Mouse (Mus musculus): ENCODE measurements at regions not wholly inside any gene's neighbourhood (a gene's known extent, or its start where the extent isn't known, plus 50 kb on each side); places are given as distances from the start of the nearest gene placed in this dataset.

DNA sequence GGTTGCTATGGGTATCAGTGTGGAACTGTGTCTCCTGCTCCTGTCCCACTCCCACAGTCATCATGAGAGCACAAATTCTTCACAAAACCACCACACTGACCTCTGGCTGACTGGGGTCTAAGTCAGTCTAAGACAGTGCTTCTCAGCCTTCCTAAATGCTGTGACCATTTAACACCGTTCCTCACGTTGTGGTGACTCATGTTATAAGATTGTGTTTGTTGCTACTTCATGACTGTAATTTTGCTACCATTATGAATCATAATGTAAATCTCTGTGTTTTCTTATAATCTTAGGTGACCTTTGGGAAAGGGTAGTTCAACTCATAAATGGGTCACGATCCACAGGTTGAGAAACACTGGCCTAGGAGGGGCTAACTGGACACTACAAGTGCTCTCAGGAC is 75.7 kb upstream of the Foxn3 start:
- intact Hi-C loops (cut with DNase I) = no loop called here
- Histone ChIP-seq H3K27me3 (ENCODE audit: control insufficient read depth, insufficient read depth, low read length) (no peaks in the 10 kb centered on the region), H3K4me1 (ENCODE audit: control insufficient read depth, insufficient read depth, low read length) (no peaks in the 10 kb centered on the region), H3K79me2 (replicated peaks; ENCODE audit: control insufficient read depth, insufficient read depth, low read length) (no peaks in the 10 kb centered on the region), H3K4me3 (no peak overlapping the region), H3K27ac (no peak overlapping the region), H3K9ac (ENCODE audit: low read depth, low read length) (no peak overlapping the region), H3K36me3 (ENCODE audit: control insufficient read depth, insufficient read depth, low read length) (no peaks in the 10 kb centered on the region)
- peak in 1 of 2 experiments; percentile 5 for DNase-seq
- TF ChIP-seq POLR2A (IDR thresholded peaks at IDR 0.05; ENCODE audit: insufficient read depth, low read depth, low read length) = no peak
- no peak for TF ChIP-seq EP300 (IDR thresholded peaks at IDR 0.05; ENCODE audit: insufficient read depth, low read depth, low read length)
- 82% methylated on average over 3 of the region's 3 CpGs for WGBS

GRCm38 (mm10) chr12:99637986-99638385 is 74.6 kb upstream of the Foxn3 start:
- Histone ChIP-seq H3K36me3 (ENCODE audit: control insufficient read depth, insufficient read depth, low read length) (no peaks in the 10 kb centered on the region), H3K9ac (ENCODE audit: low read depth, low read length) (no peak overlapping the region), H3K27ac (no peak overlapping the region), H3K4me1 (ENCODE audit: control insufficient read depth, insufficient read depth, low read length) (no peaks in the 10 kb centered on the region), H3K4me3 (no peak overlapping the region), H3K27me3 (ENCODE audit: control insufficient read depth, insufficient read depth, low read length) (no peaks in the 10 kb centered on the region), H3K79me2 (replicated peaks; ENCODE audit: control insufficient read depth, insufficient read depth, low read length) (no peaks in the 10 kb centered on the region)
- WGBS = 65% methylated on average over 5 of the region's 5 CpGs
- TF ChIP-seq EP300 (IDR thresholded peaks at IDR 0.05; ENCODE audit: insufficient read depth, low read depth, low read length) (no peak), CTCF (IDR thresholded peaks at IDR 0.05) (no peak), POLR2A (IDR thresholded peaks at IDR 0.05; ENCODE audit: insufficient read depth, low read depth, low read length) (no peak)
- DNase-seq = peak in 1 of 2 experiments; percentile 4
- intact Hi-C loops (cut with DNase I) = no loop called here

- DNase-seq = peak in 1 of 2 experiments; percentile 7
- no peaks in the 10 kb centered on the region for H3K36me3 ChIP-seq (ENCODE audit: control insufficient read depth, insufficient read depth, low read length)
- WGBS = 86% methylated on average over 3 of the region's 3 CpGs
- no peak overlapping the region for H3K4me3 ChIP-seq
- H3K9ac ChIP-seq (ENCODE audit: low read depth, low read length) = no peak overlapping the region
- TF ChIP-seq EP300 (IDR thresholded peaks at IDR 0.05; ENCODE audit: insufficient read depth, low read depth, low read length) (no peak), POLR2A (IDR thresholded peaks at IDR 0.05; ENCODE audit: insufficient read depth, low read depth, low read length) (no peak), CTCF (IDR thresholded peaks at IDR 0.05) (peak; percentile 40)
- no peaks in the 10 kb centered on the region for H3K79me2 ChIP-seq (replicated peaks; ENCODE audit: control insufficient read depth, insufficient read depth, low read length)
- H3K27me3 ChIP-seq (ENCODE audit: control insufficient read depth, insufficient read depth, low read length) = no peaks in the 10 kb centered on the region
- H3K27ac ChIP-seq = no peak overlapping the region
- no peaks in the 10 kb centered on the region for H3K4me1 ChIP-seq (ENCODE audit: control insufficient read depth, insufficient read depth, low read length)
- intact Hi-C loops (cut with DNase I) = no loop called here
Observed at GRCm38 (mm10) chr12:99636234-99636633, 72.9 kb upstream of the Foxn3 start.

DNA sequence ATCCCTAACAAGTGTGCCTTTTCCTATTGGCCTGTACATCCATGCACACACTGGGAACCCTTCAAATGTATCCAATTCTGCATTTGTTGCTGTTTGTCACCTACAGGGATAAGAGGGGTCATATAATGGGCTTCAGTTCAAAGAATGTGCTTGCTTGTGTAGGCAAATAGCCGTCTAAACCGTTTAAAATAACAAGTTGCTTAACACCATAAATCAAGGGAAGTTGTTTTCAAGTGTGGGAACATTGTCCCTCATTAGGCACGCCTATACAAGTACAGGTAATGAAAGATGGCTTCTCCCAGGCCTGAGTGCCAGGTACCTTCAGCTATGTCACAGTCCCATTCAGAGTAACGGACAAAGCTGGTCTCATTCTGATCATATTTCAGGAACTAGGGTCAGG is 72.0 kb upstream of the Foxn3 start:
- Histone ChIP-seq H3K27ac (no peak overlapping the region), H3K27me3 (ENCODE audit: control insufficient read depth, insufficient read depth, low read length) (no peaks in the 10 kb centered on the region), H3K9ac (ENCODE audit: low read depth, low read length) (no peak overlapping the region), H3K36me3 (ENCODE audit: control insufficient read depth, insufficient read depth, low read length) (no peaks in the 10 kb centered on the region), H3K4me3 (no peak overlapping the region), H3K4me1 (ENCODE audit: control insufficient read depth, insufficient read depth, low read length) (no peaks in the 10 kb centered on the region), H3K79me2 (replicated peaks; ENCODE audit: control insufficient read depth, insufficient read depth, low read length) (no peaks in the 10 kb centered on the region)
- no peak for DNase-seq
- 81% methylated on average over 4 of the region's 4 CpGs for WGBS
- TF ChIP-seq CTCF (IDR thresholded peaks at IDR 0.05) (no peak), EP300 (IDR thresholded peaks at IDR 0.05; ENCODE audit: insufficient read depth, low read depth, low read length) (no peak), POLR2A (IDR thresholded peaks at IDR 0.05; ENCODE audit: insufficient read depth, low read depth, low read length) (no peak)
- intact Hi-C loops (cut with DNase I) = no loop called here

GRCm38 (mm10) chr12:99634726-99635125 is 71.3 kb upstream of the Foxn3 start:
- TF ChIP-seq POLR2A (IDR thresholded peaks at IDR 0.05; ENCODE audit: insufficient read depth, low read depth, low read length) (no peak), EP300 (IDR thresholded peaks at IDR 0.05; ENCODE audit: insufficient read depth, low read depth, low read length) (no peak), CTCF (IDR thresholded peaks at IDR 0.05) (no peak)
- H3K27ac ChIP-seq = no peak overlapping the region
- WGBS = 91% methylated on average over 4 of the region's 4 CpGs
- no peaks in the 10 kb centered on the region for H3K4me1 ChIP-seq (ENCODE audit: control insufficient read depth, insufficient read depth, low read length)
- H3K9ac ChIP-seq (ENCODE audit: low read depth, low read length) = no peak overlapping the region
- H3K36me3 ChIP-seq (ENCODE audit: control insufficient read depth, insufficient read depth, low read length) = no peaks in the 10 kb centered on the region
- intact Hi-C loops (cut with DNase I) = no loop called here
- H3K79me2 ChIP-seq (replicated peaks; ENCODE audit: control insufficient read depth, insufficient read depth, low read length) = no peaks in the 10 kb centered on the region
- no peak overlapping the region for H3K4me3 ChIP-seq
- DNase-seq = peak in 1 of 2 experiments; percentile 2
- H3K27me3 ChIP-seq (ENCODE audit: control insufficient read depth, insufficient read depth, low read length) = no peaks in the 10 kb centered on the region

- no peak for DNase-seq
- TF ChIP-seq EP300 (IDR thresholded peaks at IDR 0.05; ENCODE audit: insufficient read depth, low read depth, low read length) (no peak), CTCF (IDR thresholded peaks at IDR 0.05) (no peak), POLR2A (IDR thresholded peaks at IDR 0.05; ENCODE audit: insufficient read depth, low read depth, low read length) (no peak)
- H3K36me3 ChIP-seq (ENCODE audit: control insufficient read depth, insufficient read depth, low read length) = no peaks in the 10 kb centered on the region
- H3K79me2 ChIP-seq (replicated peaks; ENCODE audit: control insufficient read depth, insufficient read depth, low read length) = no peaks in the 10 kb centered on the region
- H3K4me3 ChIP-seq = no peak overlapping the region
- H3K4me1 ChIP-seq (ENCODE audit: control insufficient read depth, insufficient read depth, low read length) = no peaks in the 10 kb centered on the region
- intact Hi-C loops (cut with DNase I) = no loop called here
- H3K27me3 ChIP-seq (ENCODE audit: control insufficient read depth, insufficient read depth, low read length) = no peaks in the 10 kb centered on the region
- WGBS = 76% methylated on average over 10 of the region's 10 CpGs
- no peak overlapping the region for H3K9ac ChIP-seq (ENCODE audit: low read depth, low read length)
- no peak overlapping the region for H3K27ac ChIP-seq
Observed at GRCm38 (mm10) chr12:99633678-99634077, 70.3 kb upstream of the Foxn3 start.

Measured in heart, adult 2 months (tissue).